Mouse (Mus musculus) midbrain, embryonic 13.5 days (tissue): ENCODE measurements around the gene Tln2. TPM values are rescaled to one million over a fixed set of nuclear protein-coding genes. Genes with fewer than 3 reads are reported as not detected.
A peak's percentile ranks its signal among the peaks of the same experiment; 100 is the strongest.
"Not testable (repeated sequence)": the region's sequence is repeated elsewhere in the genome, so short reads cannot be mapped to it uniquely, and the experiment has no call there.

Experiments used
- ATAC-seq: fragments of 200-750 bp; cut with Nextera tagmentation; 2 replicates; pipeline ENCODE4 v1.8.0; 2017; ENCODE audit warnings: mild to moderate bottlenecking, moderate TSS enrichment, moderate library complexity
- H3K27ac ChIP-seq: fragments of 300-500 bp; sonication (generic); 2 replicates; pipeline ENCODE4 v1.5.1; 2015; ENCODE audit warnings: inconsistent platforms, mild to moderate bottlenecking, moderate library complexity
- H3K27me3 ChIP-seq: fragments of 300-500 bp; sonication (generic); 2 replicates; pipeline ENCODE4 v1.6.1; 2015; ENCODE audit warnings: mild to moderate bottlenecking, inconsistent platforms
- H3K36me3 ChIP-seq: fragments of 300-500 bp; sonication (generic); 2 replicates; pipeline ENCODE4 v1.6.1; 2015; ENCODE audit warnings: mild to moderate bottlenecking, inconsistent platforms
- H3K4me1 ChIP-seq: fragments of 300-500 bp; sonication (generic); replicated peaks from 2 replicates; pipeline ENCODE4 v1.6.1; 2015; ENCODE audit warnings: inconsistent platforms
- H3K4me2 ChIP-seq: fragments of 300-500 bp; sonication (generic); replicated peaks from 2 replicates; pipeline ENCODE4 v1.6.1; 2015; ENCODE audit warnings: moderate library complexity, mild to moderate bottlenecking, inconsistent platforms
- H3K4me3 ChIP-seq: fragments of 300-500 bp; sonication (generic); replicated peaks from 2 replicates; pipeline ENCODE4 v1.5.1; 2015; ENCODE audit warnings: mild to moderate bottlenecking, inconsistent platforms
- H3K9ac ChIP-seq: fragments of 300-500 bp; sonication (generic); replicated peaks from 2 replicates; pipeline ENCODE4 v1.6.1; 2015; ENCODE audit warnings: mild to moderate bottlenecking, inconsistent platforms
- H3K9me3 ChIP-seq: fragments of 300-500 bp; sonication (generic); 2 replicates; pipeline ENCODE4 v1.6.1; 2016; ENCODE audit warnings: mild to moderate bottlenecking, inconsistent platforms
- WGBS: fragments of 180-500 bp; shearing (Covaris S2); methylation state at CpG from one replicate; pipeline ENCODE4 v1.1.7; 2015; 5-methylcytosine and 5-hydroxymethylcytosine counted together
- polyA plus RNA-seq: library from polyadenylated mRNA; unstranded; fragments of >200 nt; fragmentation: Nextera tagmentation; extraction: Ambion mirVana; gene quantifications from 2 replicates; pipeline ENCODE4 v1.2.1, GENCODE M21; 2015

Tln2 gene
- polyA plus RNA-seq, 1 experiment from 2014 or later = 16.4 TPM

DNA sequence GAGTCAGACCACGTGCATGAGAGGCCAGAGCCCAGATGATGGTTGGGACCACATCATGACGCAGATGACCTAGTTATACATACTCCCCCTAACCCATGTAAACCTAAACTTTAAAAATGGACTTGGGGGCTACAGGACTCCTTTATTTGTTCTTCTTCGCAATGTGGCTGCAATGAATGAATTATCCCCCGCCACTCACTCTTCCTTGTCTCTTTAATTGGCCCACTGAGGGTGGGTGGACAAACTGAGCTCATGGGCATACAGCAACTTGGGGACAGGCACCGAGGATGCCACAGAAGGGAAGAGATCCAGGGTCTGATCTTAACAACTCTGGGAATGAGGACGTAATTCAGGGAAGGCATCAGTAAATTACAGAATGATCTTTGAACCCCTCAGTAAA lies 277.7 kb downstream of the Tln2 start:
- ATAC-seq = no peak
- H3K4me1 ChIP-seq = no peaks in the 10 kb centered on the region
- no peak overlapping the region for H3K9ac ChIP-seq
- H3K4me2 ChIP-seq = no peak overlapping the region
- no peaks in the 10 kb centered on the region for H3K27me3 ChIP-seq
- H3K27ac ChIP-seq = no peak overlapping the region
- H3K4me3 ChIP-seq = no peak overlapping the region
- no peaks in the 10 kb centered on the region for H3K9me3 ChIP-seq
- H3K36me3 ChIP-seq = no peaks in the 10 kb centered on the region
- 85% methylated on average over 6 of the region's 6 CpGs for WGBS

DNA sequence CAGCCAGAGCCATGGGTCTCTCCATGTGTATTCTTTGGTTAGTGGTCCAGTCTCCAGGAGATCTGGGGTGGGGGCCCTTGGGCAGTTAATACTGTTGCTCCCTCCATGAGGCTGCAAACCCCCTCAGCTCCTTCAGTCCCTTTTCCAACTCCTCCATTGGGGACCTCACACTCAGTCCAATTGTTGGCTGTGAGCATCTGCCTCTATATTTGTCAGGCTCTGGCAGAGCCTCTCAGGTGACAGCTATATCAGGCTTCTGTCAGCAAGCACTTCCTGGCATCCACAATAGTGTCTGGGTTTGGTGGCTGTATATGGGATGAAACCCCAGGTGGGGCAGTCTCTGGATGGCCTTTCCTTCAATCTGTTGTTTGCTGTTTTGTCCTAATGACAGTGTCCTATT lies 279.2 kb downstream of the Tln2 start:
- H3K4me2 ChIP-seq, H3K4me3 ChIP-seq, H3K36me3 ChIP-seq, H3K4me1 ChIP-seq, ATAC-seq, H3K9me3 ChIP-seq, H3K27ac ChIP-seq, H3K27me3 ChIP-seq, H3K9ac ChIP-seq: not testable (repeated sequence)

DNA sequence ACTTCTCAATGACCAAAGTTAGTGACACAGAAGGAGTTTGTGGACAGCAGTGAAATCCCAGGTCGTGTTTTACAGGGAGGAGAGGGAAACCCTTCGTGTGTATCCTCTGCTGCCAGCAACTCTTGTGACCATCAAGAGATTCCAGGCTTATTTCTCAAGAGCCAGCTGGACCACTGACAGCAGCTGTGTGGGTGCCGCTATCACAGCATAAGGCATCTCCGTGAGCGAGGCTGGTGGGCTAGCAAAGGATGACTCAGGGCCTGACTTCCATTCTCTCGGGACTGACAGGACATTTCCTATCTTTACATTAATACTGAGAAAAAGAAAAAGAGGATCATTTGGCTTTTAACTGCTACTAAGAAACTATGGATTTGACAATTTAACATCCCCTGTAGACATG lies 283.1 kb downstream of the Tln2 start:
- no peak overlapping the region for H3K27ac ChIP-seq
- no peak for ATAC-seq
- H3K4me3 ChIP-seq = no peak overlapping the region
- H3K4me1 ChIP-seq = no peaks in the 10 kb centered on the region
- H3K36me3 ChIP-seq = no peaks in the 10 kb centered on the region
- no peaks in the 10 kb centered on the region for H3K27me3 ChIP-seq
- no peak overlapping the region for H3K4me2 ChIP-seq
- H3K9ac ChIP-seq = no peak overlapping the region
- no peaks in the 10 kb centered on the region for H3K9me3 ChIP-seq
- 88% methylated on average over 6 of the region's 6 CpGs for WGBS

DNA sequence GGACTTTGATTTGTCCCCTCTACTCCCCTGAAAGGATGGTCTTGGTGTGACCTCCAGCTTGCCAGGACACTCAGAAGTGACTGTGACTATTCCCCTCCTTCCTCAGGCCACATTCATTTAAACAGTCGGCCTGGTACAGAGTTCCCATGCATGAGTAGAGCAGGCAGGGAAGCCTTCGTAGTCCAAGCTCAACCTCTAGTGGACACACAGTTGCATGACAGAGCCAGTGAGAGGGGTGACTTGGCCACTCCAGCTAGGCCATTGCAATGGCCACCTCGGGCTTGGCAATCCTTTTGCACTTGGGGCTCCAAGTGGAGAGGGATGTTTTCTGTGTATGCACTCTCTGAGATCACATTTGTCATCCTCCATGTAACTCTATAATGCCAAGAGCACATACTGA lies 285.2 kb downstream of the Tln2 start:
- Histone ChIP-seq H3K27me3 (no peaks in the 10 kb centered on the region), H3K4me2 (no peak overlapping the region), H3K27ac (no peak overlapping the region), H3K9ac (no peak overlapping the region), H3K9me3 (no peaks in the 10 kb centered on the region), H3K36me3 (no peaks in the 10 kb centered on the region), H3K4me3 (no peak overlapping the region), H3K4me1 (no peaks in the 10 kb centered on the region)
- 51% methylated on average over 3 of the region's 3 CpGs for WGBS
- ATAC-seq = no peak

DNA sequence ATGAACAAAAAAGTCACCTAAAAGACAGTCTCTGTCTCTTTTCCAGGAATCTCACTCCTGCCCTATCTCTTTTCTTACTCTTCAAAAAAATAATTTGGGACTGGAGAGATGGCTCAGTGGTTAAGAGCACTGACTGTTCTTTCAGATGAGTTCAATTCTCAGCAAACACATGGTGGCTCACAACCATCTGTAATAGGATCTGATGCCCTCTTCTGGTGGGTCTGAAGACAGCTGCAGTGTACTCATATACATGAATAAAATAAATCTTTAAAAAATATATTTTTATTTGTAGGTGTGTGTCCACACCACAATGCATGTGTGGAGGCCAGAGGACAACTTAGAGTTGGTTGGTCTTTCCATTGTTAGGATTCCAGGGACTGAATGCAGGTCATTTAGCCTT lies 286.1 kb downstream of the Tln2 start:
- Histone ChIP-seq H3K4me3 (no peak overlapping the region), H3K9ac (no peak overlapping the region), H3K27me3 (no peaks in the 10 kb centered on the region), H3K4me2 (no peak overlapping the region), H3K27ac (no peak overlapping the region), H3K4me1 (no peaks in the 10 kb centered on the region), H3K9me3 (no peaks in the 10 kb centered on the region), H3K36me3 (no peaks in the 10 kb centered on the region)
- ATAC-seq = no peak

DNA sequence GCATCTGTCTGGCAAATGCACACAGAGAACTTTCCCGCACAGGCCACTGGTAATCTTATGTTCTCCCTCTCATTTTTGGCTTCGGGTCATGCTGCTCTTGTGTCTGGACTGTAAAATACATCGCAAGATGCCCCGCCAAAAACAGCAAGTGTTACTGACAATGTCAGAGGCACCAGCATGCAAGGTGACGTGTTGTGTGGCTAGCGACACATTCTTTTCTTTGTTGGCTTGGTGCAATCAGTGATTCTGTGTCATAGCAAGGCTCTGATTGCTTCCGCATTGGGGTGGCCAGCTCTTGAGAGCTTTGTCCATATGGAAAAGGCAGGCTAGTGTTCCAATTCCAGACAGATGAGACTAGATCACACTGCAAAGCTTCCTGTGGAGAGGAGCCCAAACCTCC lies 288.8 kb downstream of the Tln2 start:
- ATAC-seq = no peak
- 85% methylated on average over 7 of the region's 7 CpGs for WGBS
- no peak overlapping the region for H3K27ac ChIP-seq
- no peak overlapping the region for H3K4me3 ChIP-seq
- no peaks in the 10 kb centered on the region for H3K36me3 ChIP-seq
- H3K27me3 ChIP-seq = no peaks in the 10 kb centered on the region
- no peak overlapping the region for H3K4me2 ChIP-seq
- H3K9me3 ChIP-seq = no peaks in the 10 kb centered on the region
- no peak overlapping the region for H3K9ac ChIP-seq
- H3K4me1 ChIP-seq = no peaks in the 10 kb centered on the region

DNA sequence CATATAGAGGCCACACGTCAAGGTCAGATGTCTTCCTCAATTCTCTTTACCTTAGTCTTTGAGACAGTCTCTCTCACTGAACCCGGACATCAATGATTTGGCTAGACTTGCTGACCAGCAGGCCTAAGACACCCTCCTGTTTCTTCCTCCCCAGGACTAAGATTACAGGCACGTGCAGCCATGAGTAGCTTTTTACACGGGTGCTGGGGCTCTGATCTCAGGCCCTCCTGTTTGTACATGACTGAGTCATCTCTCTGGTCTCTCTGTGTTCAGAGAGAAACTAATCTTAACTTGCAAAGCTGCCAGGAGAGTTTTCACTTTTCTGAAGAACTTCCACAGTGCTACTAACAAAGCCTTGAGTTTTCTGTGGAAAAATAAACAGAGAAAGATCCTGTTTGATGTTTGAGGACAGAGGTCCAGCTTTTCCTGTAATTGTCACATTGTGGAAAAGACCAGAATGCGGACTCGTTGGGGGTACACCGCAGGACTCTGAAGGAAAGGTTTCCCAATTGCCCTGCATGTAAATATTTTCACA lies 289.4 kb downstream of the Tln2 start:
- H3K4me2 ChIP-seq = no peak overlapping the region
- 83% methylated on average over 7 of the region's 7 CpGs for WGBS
- H3K9ac ChIP-seq = no peak overlapping the region
- no peak for ATAC-seq
- H3K36me3 ChIP-seq = no peaks in the 10 kb centered on the region
- H3K4me3 ChIP-seq = no peak overlapping the region
- H3K27ac ChIP-seq = no peak overlapping the region; the same call in 1 of the 2 replicates
- H3K9me3 ChIP-seq = no peaks in the 10 kb centered on the region
- 0 out of 2 replicates have a peak, but pooled peaks cover 5% of the 10 kb centered on the region for H3K4me1 ChIP-seq
- H3K27me3 ChIP-seq = no peaks in the 10 kb centered on the region

DNA sequence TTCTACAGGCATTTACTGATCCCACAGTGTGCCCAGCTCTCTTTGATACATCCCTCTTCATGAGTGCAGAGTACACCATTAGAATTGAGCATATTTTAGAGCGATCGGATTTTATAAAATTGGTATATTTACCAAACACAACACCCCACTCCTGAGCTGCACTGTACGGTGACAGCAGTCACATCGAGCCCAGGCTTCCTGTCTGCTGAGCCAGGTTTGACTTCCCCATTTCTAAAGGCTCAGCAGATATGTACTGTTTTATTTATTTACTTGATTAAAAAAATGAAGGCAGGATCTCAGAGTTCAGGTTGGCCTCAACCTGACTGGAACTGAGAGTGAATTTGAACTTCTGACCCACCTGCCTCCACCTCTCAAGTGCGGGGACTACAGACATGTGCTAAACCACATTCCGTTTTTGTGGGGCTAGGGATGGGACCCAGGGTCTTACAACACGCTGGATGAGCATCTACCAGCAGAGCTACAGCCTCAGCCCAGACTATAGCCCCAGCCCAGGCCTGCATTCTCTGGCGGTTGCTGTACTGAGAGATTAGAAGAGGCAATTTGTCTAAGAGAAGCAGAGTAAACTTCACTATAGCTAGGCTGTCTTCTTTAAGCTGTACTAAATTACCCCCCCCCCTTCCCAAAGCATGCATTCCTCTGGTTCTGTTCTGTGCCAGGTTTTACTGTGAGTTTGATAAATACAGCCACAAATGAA lies 292.1 kb downstream of the Tln2 start:
- Histone ChIP-seq H3K4me1 (0 out of 2 replicates have a peak, but pooled peaks cover 6% of the 10 kb centered on the region), H3K9me3 (no peaks in the 10 kb centered on the region), H3K4me2 (no peak overlapping the region), H3K36me3 (no peaks in the 10 kb centered on the region), H3K27ac (no peak overlapping the region), H3K9ac (no peak overlapping the region), H3K27me3 (no peaks in the 10 kb centered on the region), H3K4me3 (no peak overlapping the region)
- ATAC-seq = no peak
- 90% methylated on average over 8 of the region's 8 CpGs for WGBS

DNA sequence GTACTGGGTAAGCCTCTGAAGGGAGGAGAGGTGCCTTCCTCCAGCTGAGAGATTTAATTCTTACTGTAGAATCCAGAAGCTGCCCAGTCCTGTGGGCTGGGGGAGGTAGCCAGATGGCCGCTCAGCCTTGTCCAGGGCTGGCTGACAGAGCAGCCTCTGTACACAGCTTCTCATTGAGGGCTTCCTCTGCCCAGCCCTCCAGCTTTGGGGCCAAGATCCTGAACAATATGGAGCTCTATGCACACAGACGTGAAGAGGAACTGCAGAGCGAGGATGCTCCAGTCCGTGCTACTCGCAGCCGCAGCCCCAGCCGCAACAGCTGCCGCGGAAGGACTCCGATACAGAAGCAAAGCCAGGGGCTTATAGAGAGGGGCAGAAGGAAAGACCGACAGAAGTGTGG lies 294.0 kb downstream of the Tln2 start:
- ATAC-seq = peak; percentile 30; the same call in 1 of the 2 replicates
- Histone ChIP-seq H3K4me2 (no peak overlapping the region), H3K4me1 (peaks cover 14% of the 10 kb centered on the region; the same call in 1 of the 2 replicates), H3K27me3 (no peaks in the 10 kb centered on the region), H3K27ac (no peak overlapping the region), H3K9me3 (no peaks in the 10 kb centered on the region), H3K4me3 (no peak overlapping the region), H3K36me3 (no peaks in the 10 kb centered on the region), H3K9ac (no peak overlapping the region)
- WGBS = 64% methylated on average over 11 of the region's 11 CpGs

DNA sequence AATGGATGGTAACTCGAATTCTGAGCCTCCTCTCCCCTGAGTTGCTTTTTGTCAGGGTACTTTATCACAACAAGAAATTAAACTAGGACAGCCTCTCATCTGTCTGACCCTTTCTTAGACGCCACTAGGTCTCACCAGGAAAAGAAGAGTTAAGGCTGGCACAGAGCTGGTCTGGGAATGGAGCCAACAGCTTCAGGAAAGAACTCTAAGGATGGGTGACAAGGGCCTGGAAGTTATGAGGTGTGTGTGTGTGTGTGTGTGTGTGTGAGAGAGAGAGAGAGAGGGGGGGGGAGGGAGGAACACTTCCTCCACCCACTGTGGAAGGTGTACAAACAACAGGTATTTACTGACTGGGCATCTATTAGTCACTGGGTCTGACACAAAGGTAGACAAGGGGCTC lies 294.6 kb downstream of the Tln2 start:
- Histone ChIP-seq H3K4me3 (no peak overlapping the region), H3K27me3 (no peaks in the 10 kb centered on the region), H3K36me3 (no peaks in the 10 kb centered on the region), H3K27ac (no peak overlapping the region), H3K9me3 (no peaks in the 10 kb centered on the region), H3K4me2 (no peak overlapping the region), H3K4me1 (peaks cover 15% of the 10 kb centered on the region; the same call in 1 of the 2 replicates), H3K9ac (no peak overlapping the region)
- ATAC-seq = no peak
- 64% methylated on average over 2 of the region's 2 CpGs for WGBS

DNA sequence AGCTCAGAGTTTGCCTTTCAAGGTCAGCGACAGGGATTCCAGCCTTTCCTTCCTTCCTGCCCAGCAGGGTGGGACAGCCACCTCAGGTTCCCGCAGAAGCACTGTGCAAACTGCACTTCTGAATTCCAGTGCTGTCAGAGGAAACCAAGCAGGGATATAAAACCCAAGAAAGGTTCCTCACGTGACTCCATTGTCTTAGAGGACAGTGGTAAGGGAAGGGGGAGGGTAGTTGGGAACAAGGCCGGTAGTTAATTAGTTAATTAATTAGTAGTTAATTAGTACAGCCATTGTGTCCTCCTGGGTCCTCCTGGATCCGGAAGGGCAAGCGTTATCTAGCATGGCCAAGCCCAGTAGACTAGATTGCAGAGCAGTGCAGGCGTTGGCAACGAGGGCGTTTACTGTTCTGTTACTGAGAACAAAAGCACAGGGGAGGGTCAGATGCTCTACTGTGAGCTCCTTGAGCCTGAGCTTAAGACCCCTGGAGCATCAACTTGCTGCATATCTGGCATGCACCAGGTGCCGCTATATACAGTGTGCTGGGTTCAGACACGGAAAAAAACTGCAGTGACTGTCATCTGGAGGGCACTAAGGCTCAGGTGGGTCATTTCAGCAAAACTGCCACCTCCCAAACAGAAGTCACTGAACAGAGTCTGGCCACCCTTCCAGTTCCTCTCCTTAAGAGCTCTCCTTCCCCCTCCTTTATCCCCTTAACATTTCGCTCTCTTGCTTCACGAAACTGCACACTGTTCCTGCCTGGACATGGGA lies 298.5 kb downstream of the Tln2 start:
- H3K27me3 ChIP-seq = no peaks in the 10 kb centered on the region
- ATAC-seq = peak; percentile 70
- H3K9me3 ChIP-seq = no peaks in the 10 kb centered on the region
- H3K4me2 ChIP-seq = no peak overlapping the region
- 22% methylated on average over 13 of the region's 13 CpGs for WGBS
- no peak overlapping the region for H3K27ac ChIP-seq
- H3K4me3 ChIP-seq = no peak overlapping the region
- no peaks in the 10 kb centered on the region for H3K36me3 ChIP-seq
- H3K4me1 ChIP-seq = peaks cover 15% of the 10 kb centered on the region; the same call in 1 of the 2 replicates
- no peak overlapping the region for H3K9ac ChIP-seq

DNA sequence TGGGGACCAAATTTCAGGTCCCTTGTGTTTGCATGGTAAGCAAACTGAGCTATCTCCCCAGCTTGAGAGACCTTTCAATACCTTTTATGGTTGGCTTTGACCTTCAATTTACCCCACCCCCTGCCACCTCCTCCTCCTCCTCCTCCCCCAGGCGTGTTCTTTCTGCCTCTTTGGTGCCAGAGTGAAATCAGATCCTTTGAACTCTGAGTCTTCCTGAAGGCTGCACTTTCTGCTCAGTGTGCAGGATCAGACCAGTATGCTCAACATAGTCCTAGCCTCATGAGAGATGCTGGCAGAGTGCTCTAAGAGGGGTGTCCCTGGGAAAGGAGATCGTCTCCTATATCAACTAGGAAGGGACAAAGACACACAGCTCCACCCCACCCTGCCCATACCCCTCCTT lies 309.4 kb downstream of the Tln2 start:
- WGBS = 80% methylated on average over 2 of the region's 2 CpGs
- Histone ChIP-seq H3K4me1 (no peaks in the 10 kb centered on the region), H3K9ac (no peak overlapping the region), H3K27ac (no peak overlapping the region), H3K4me3 (no peak overlapping the region), H3K9me3 (no peaks in the 10 kb centered on the region), H3K4me2 (no peak overlapping the region), H3K27me3 (no peaks in the 10 kb centered on the region), H3K36me3 (peaks cover 5% of the 10 kb centered on the region; the same call in 1 of the 2 replicates)
- ATAC-seq = no peak
